Mouse (Mus musculus) adipocyte (in vitro differentiated cells): ENCODE data around the gene Misp.

Experiments used
- DNase-seq: peaks from one replicate; pipeline ENCODE4 v3.0.0-alpha.2; 2016; ENCODE audit warnings: low spot score

Gene Misp

GRCm38 (mm10) chr10:79873715-79874289, 53.0 kb downstream of the Misp start:
- DNase-seq = no peak

GRCm38 (mm10) chr10:79874290-79874862, 53.6 kb downstream of the Misp start, which contains the start of the genes Prtn3 and Plppr3:
TSS of gene Prtn3 (plus strand) at chr10:79874476.
TSS of gene Plppr3 (minus strand) at chr10:79874634.
- DNase-seq = no peak

GRCm38 (mm10) chr10:79877174-79877573, 56.4 kb downstream of the Misp start:
- DNase-seq = peak; percentile 76

- peak; percentile 67 for DNase-seq
These were observed 57.0 kb downstream of the Misp start for GRCm38 (mm10) chr10:79877757-79878156.

GRCm38 (mm10) chr10:79879527-79879926, 58.7 kb downstream of the Misp start:
- DNase-seq = no peak
